Mouse (Mus musculus): ENCODE data around the gene AC170998.1. TPM values are rescaled to one million over a fixed set of nuclear protein-coding genes. Genes with fewer than 3 reads are reported as not detected.
A peak's percentile ranks its signal among the peaks of the same experiment; 100 is the strongest.

AC170998.1 gene
- polyA plus RNA-seq, 1 experiment from 2014 or later, result 2.3 TPM

DNA sequence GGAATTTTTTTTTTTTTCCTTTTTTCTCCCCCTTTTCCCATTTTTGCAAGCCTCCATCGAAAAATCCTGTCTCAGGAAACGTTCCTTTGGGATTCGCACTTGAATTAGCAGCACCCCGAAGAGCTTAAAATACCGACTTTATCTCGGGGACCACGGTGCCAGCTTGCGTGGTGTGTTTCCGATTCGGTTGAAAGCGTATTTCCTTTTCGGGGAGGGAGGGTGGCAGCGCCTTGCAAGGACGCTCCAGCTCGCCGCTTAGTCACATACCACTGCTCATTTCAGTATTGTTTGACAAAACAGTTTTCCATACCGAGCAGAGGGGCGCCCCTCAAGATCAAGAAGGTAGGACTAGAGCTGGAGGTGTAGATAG, 33.6 kb upstream of the AC170998.1 start:
- whole genome bisulfite sequencing, result under 1% methylated on average over 18 of the region's 18 CpGs
- H3K36me3 ChIP-seq (ENCODE audit: control insufficient read depth, insufficient read depth, low read length), result no peaks in the 10 kb centered on the region

GRCm38 (mm10) chr17:28693086-28693485, 32.8 kb upstream of the AC170998.1 start:
- peaks cover 42% of the 10 kb centered on the region for H3K4me1 ChIP-seq (ENCODE audit: control insufficient read depth, insufficient read depth, low read length)
- ATAC-seq, result no peak
- WGBS, result 46% methylated on average over 3 of the region's 3 CpGs
- no peaks in the 10 kb centered on the region for H3K9me3 ChIP-seq (replicated peaks; ENCODE audit: control insufficient read depth, low read length, poor library complexity, severe bottlenecking)
- peak overlapping the region; percentile 96 for H3K9ac ChIP-seq (ENCODE audit: low read depth, low read length)
- H3K36me3 ChIP-seq (ENCODE audit: control insufficient read depth, insufficient read depth, low read length), result no peaks in the 10 kb centered on the region
- H3K4me3 ChIP-seq (ENCODE audit: low read depth, low read length), result peak overlapping the region; percentile 99
- H3K27me3 ChIP-seq (ENCODE audit: control insufficient read depth, insufficient read depth, low read depth, low read length), result peaks cover 2% of the 10 kb centered on the region; the same call in 1 of the 2 replicates
- peak overlapping the region; percentile 82 for H3K4me2 ChIP-seq (ENCODE audit: low read length)
- no peak overlapping the region for H3K27ac ChIP-seq (ENCODE audit: low read length)

More for the DNA sequence above, 33.6 kb upstream of the AC170998.1 start:
- peak overlapping the region; percentile 96 for H3K9ac ChIP-seq (ENCODE audit: low read depth, low read length)
- peak overlapping the region; percentile 99 for H3K4me3 ChIP-seq (ENCODE audit: low read depth, low read length)
- H3K4me2 ChIP-seq (ENCODE audit: low read length), result peak overlapping the region; percentile 82
- H3K9me3 ChIP-seq (replicated peaks; ENCODE audit: control insufficient read depth, low read length, poor library complexity, severe bottlenecking), result no peaks in the 10 kb centered on the region
- peak overlapping the region; percentile 96 for H3K27ac ChIP-seq (ENCODE audit: low read length)
- peaks cover 35% of the 10 kb centered on the region for H3K4me1 ChIP-seq (ENCODE audit: control insufficient read depth, insufficient read depth, low read length)
- ATAC-seq, result no peak
- peaks cover 2% of the 10 kb centered on the region; the same call in 1 of the 2 replicates for H3K27me3 ChIP-seq (ENCODE audit: control insufficient read depth, insufficient read depth, low read depth, low read length)

- ATAC-seq, result no peak
- H3K4me2 ChIP-seq (ENCODE audit: low read length), result no peak overlapping the region
- no peak overlapping the region for H3K9ac ChIP-seq (ENCODE audit: low read depth, low read length)
- H3K27ac ChIP-seq (ENCODE audit: low read length), result no peak overlapping the region
- no peaks in the 10 kb centered on the region for H3K36me3 ChIP-seq (ENCODE audit: control insufficient read depth, insufficient read depth, low read length)
- H3K9me3 ChIP-seq (replicated peaks; ENCODE audit: control insufficient read depth, low read length, poor library complexity, severe bottlenecking), result no peaks in the 10 kb centered on the region
- peaks cover under 1% of the 10 kb centered on the region; the same call in 1 of the 2 replicates for H3K27me3 ChIP-seq (ENCODE audit: control insufficient read depth, insufficient read depth, low read depth, low read length)
- H3K4me1 ChIP-seq (ENCODE audit: control insufficient read depth, insufficient read depth, low read length), result peaks cover 42% of the 10 kb centered on the region
- no peak overlapping the region for H3K4me3 ChIP-seq (ENCODE audit: low read depth, low read length)
- WGBS, result 37% methylated on average over 2 of the region's 2 CpGs
Observed at GRCm38 (mm10) chr17:28694078-28694477, 31.8 kb upstream of the AC170998.1 start.

- Histone ChIP-seq H3K4me3 (ENCODE audit: low read depth, low read length) (no peak overlapping the region), H3K4me1 (ENCODE audit: control insufficient read depth, insufficient read depth, low read length) (peaks cover 42% of the 10 kb centered on the region), H3K9ac (ENCODE audit: low read depth, low read length) (no peak overlapping the region), H3K36me3 (ENCODE audit: control insufficient read depth, insufficient read depth, low read length) (no peaks in the 10 kb centered on the region), H3K4me2 (ENCODE audit: low read length) (no peak overlapping the region), H3K27me3 (ENCODE audit: control insufficient read depth, insufficient read depth, low read depth, low read length) (no peaks in the 10 kb centered on the region), H3K9me3 (replicated peaks; ENCODE audit: control insufficient read depth, low read length, poor library complexity, severe bottlenecking) (no peaks in the 10 kb centered on the region), H3K27ac (ENCODE audit: low read length) (no peak overlapping the region)
- 77% methylated on average over 4 of the region's 4 CpGs for WGBS
- no peak for ATAC-seq
Observed at GRCm38 (mm10) chr17:28694832-28695231, 31.1 kb upstream of the AC170998.1 start.

- 68% methylated on average over 2 of the region's 2 CpGs for WGBS
- H3K9ac ChIP-seq (ENCODE audit: low read depth, low read length), result no peak overlapping the region
- H3K4me2 ChIP-seq (ENCODE audit: low read length), result peak overlapping the region; percentile 18; the same call in 1 of the 2 replicates
- H3K4me3 ChIP-seq (ENCODE audit: low read depth, low read length), result no peak overlapping the region
- peaks cover 39% of the 10 kb centered on the region for H3K4me1 ChIP-seq (ENCODE audit: control insufficient read depth, insufficient read depth, low read length)
- H3K9me3 ChIP-seq (replicated peaks; ENCODE audit: control insufficient read depth, low read length, poor library complexity, severe bottlenecking), result no peaks in the 10 kb centered on the region
- no peaks in the 10 kb centered on the region for H3K27me3 ChIP-seq (ENCODE audit: control insufficient read depth, insufficient read depth, low read depth, low read length)
- no peak for ATAC-seq
- no peak overlapping the region for H3K27ac ChIP-seq (ENCODE audit: low read length)
- no peaks in the 10 kb centered on the region for H3K36me3 ChIP-seq (ENCODE audit: control insufficient read depth, insufficient read depth, low read length)
Observed at GRCm38 (mm10) chr17:28696641-28697040, 29.2 kb upstream of the AC170998.1 start.

GRCm38 (mm10) chr17:28697290-28698195, 28.3 kb upstream of the AC170998.1 start:
- no peak overlapping the region for H3K4me2 ChIP-seq (ENCODE audit: low read length)
- no peak overlapping the region for H3K4me3 ChIP-seq (ENCODE audit: low read depth, low read length)
- no peak overlapping the region for H3K9ac ChIP-seq (ENCODE audit: low read depth, low read length)
- no peaks in the 10 kb centered on the region for H3K9me3 ChIP-seq (replicated peaks; ENCODE audit: control insufficient read depth, low read length, poor library complexity, severe bottlenecking)
- WGBS, result 70% methylated on average over 13 of the region's 13 CpGs
- H3K4me1 ChIP-seq (ENCODE audit: control insufficient read depth, insufficient read depth, low read length), result peaks cover 39% of the 10 kb centered on the region
- no peaks in the 10 kb centered on the region for H3K36me3 ChIP-seq (ENCODE audit: control insufficient read depth, insufficient read depth, low read length)
- ATAC-seq, result peak; percentile 32; the same call in 1 of the 2 replicates
- no peaks in the 10 kb centered on the region for H3K27me3 ChIP-seq (ENCODE audit: control insufficient read depth, insufficient read depth, low read depth, low read length)
- no peak overlapping the region for H3K27ac ChIP-seq (ENCODE audit: low read length)

DNA sequence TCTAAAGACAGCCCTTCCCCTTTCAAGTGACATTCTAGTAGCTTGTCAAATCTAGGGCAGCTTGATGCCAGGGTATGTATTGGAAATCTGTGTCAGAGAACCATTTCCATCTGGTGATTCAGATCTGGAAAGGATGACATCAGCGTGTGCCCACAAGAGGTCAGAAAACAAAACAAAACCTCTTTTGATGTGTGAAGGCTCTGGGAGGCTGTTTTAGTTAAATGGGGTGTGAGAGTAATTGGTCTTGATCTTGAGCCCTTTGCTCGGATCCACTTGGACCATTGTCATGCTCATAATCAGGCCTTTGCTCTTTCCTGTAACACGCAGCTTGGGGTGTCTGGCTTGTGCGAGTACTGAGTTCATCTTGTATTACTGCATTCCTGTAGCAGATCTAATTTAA, 27.6 kb upstream of the AC170998.1 start:
- H3K36me3 ChIP-seq (ENCODE audit: control insufficient read depth, insufficient read depth, low read length), result no peaks in the 10 kb centered on the region
- H3K4me2 ChIP-seq (ENCODE audit: low read length), result no peak overlapping the region
- H3K27ac ChIP-seq (ENCODE audit: low read length), result no peak overlapping the region
- 40% methylated on average over 4 of the region's 4 CpGs for WGBS
- H3K4me3 ChIP-seq (ENCODE audit: low read depth, low read length), result no peak overlapping the region
- ATAC-seq, result no peak
- H3K27me3 ChIP-seq (ENCODE audit: control insufficient read depth, insufficient read depth, low read depth, low read length), result no peaks in the 10 kb centered on the region
- no peaks in the 10 kb centered on the region for H3K9me3 ChIP-seq (replicated peaks; ENCODE audit: control insufficient read depth, low read length, poor library complexity, severe bottlenecking)
- peaks cover 32% of the 10 kb centered on the region for H3K4me1 ChIP-seq (ENCODE audit: control insufficient read depth, insufficient read depth, low read length)
- no peak overlapping the region for H3K9ac ChIP-seq (ENCODE audit: low read depth, low read length)

DNA sequence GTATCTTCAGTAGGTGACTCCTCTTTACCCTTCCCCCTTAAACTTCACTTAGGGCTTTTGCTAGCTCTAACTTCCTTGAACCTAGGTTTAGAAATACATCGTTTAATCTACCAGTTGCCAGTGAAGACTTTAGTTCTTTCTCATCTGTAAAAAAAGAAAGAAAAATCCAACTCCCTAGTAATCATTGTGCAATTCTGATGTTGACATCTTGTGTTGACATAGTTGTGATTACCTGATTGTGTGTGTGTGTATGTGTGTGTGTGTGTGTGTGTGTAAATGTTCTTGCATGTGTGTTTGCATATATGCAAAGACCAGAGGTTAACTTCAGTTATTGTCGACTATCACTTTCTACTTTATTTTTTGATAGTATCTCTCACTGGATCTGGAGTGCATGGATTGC, 27.2 kb upstream of the AC170998.1 start:
- Histone ChIP-seq H3K4me1 (ENCODE audit: control insufficient read depth, insufficient read depth, low read length) (peaks cover 28% of the 10 kb centered on the region), H3K27me3 (ENCODE audit: control insufficient read depth, insufficient read depth, low read depth, low read length) (no peaks in the 10 kb centered on the region), H3K36me3 (ENCODE audit: control insufficient read depth, insufficient read depth, low read length) (no peaks in the 10 kb centered on the region), H3K9ac (ENCODE audit: low read depth, low read length) (no peak overlapping the region), H3K9me3 (replicated peaks; ENCODE audit: control insufficient read depth, low read length, poor library complexity, severe bottlenecking) (no peaks in the 10 kb centered on the region), H3K27ac (ENCODE audit: low read length) (no peak overlapping the region), H3K4me2 (ENCODE audit: low read length) (no peak overlapping the region), H3K4me3 (ENCODE audit: low read depth, low read length) (no peak overlapping the region)
- no peak for ATAC-seq
- WGBS, result 95% methylated on average over 2 of the region's 2 CpGs

DNA sequence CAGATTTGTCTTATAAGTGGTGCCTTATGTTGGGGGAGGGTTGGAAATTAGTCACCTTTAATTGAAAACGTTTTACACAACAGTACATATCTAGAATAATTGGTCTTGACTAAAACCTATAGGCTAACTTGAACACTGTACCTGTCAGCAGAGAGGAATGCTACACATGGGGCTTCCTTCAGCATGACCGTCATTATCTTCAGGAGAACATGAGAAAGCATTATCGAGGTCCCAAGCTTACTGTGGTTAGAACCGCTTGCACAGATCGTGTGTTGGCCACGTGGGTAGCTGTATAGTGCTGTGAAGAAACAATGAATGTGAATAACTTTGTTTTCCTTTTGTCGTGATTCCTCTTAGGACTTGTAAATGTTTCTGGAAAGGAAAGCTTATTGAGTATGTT, 26.1 kb upstream of the AC170998.1 start:
- Histone ChIP-seq H3K4me3 (ENCODE audit: low read depth, low read length) (no peak overlapping the region), H3K9ac (ENCODE audit: low read depth, low read length) (no peak overlapping the region), H3K4me2 (ENCODE audit: low read length) (no peak overlapping the region), H3K9me3 (replicated peaks; ENCODE audit: control insufficient read depth, low read length, poor library complexity, severe bottlenecking) (no peaks in the 10 kb centered on the region), H3K27me3 (ENCODE audit: control insufficient read depth, insufficient read depth, low read depth, low read length) (no peaks in the 10 kb centered on the region), H3K4me1 (ENCODE audit: control insufficient read depth, insufficient read depth, low read length) (peaks cover 21% of the 10 kb centered on the region), H3K36me3 (ENCODE audit: control insufficient read depth, insufficient read depth, low read length) (no peaks in the 10 kb centered on the region), H3K27ac (ENCODE audit: low read length) (no peak overlapping the region)
- 87% methylated on average over 7 of the region's 7 CpGs for WGBS
- no peak for ATAC-seq

Data from midbrain, embryonic 16.5 days (tissue).